Mouse (Mus musculus) brain, embryonic 14.5 days (tissue): ENCODE results near the gene Pdlim3.
A peak's percentile ranks its signal among the peaks of the same experiment; 100 is the strongest.

Source experiments
- CTCF ChIP-seq: fragments of 200-500 bp; IDR thresholded peaks from 2 replicates; pipeline ENCODE4 v1.5.1; 2012; ENCODE audit warnings: inconsistent platforms, mild to moderate bottlenecking, moderate library complexity, borderline replicate concordance; ENCODE audit not compliant: insufficient read depth, insufficient read length; ENCODE audit errors: extremely low read depth
- POLR2A ChIP-seq: fragments of 200-500 bp; IDR thresholded peaks from 2 replicates; pipeline ENCODE4 v1.6.1; 2012; ENCODE audit warnings: mild to moderate bottlenecking, inconsistent platforms, borderline replicate concordance; ENCODE audit not compliant: poor library complexity, insufficient read depth, insufficient read length, severe bottlenecking; ENCODE audit errors: extremely low read depth

DNA sequence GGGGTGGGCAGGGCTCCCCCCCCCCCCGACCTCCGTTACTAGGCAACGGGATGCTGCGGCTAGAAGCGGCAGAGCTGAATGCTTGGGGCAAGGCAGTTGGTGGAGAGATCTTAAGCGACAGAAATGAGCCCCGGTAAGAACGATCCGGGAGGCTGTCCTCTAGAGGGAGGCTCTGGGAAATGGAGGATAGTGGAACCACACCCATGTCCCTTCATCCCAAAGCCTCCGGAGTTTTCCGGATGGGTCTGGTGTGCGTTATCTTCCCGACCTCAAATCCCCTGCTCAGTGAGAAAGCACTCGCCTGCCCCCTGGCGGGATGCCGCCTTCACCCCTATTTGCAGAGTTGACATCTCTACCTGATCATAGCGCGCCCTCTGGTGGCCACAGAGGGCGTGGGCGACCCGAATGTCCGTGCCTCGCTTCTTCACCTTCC, 49.3 kb downstream of the Pdlim3 start, which contains the start of gene Ccdc110:
- peak; percentile 100 for TF ChIP-seq CTCF
- TF ChIP-seq POLR2A = no peak
